Mouse (Mus musculus): ENCODE results near the gene Speer4c. TPM values are rescaled to one million over a fixed set of nuclear protein-coding genes. Genes with fewer than 3 reads are reported as not detected.
"Not testable (repeated sequence)": the region's sequence is repeated elsewhere in the genome, so short reads cannot be mapped to it uniquely, and the experiment has no call there.

The Speer4c gene
- not detected in 2 replicates for total RNA-seq (2012; rRNA removed)
- polyA plus RNA-seq (2012; ENCODE audit: insufficient read depth in 1 of 2, insufficient read length in 2 of 2, low read depth in 1 of 2, low replicate concordance in 2 of 2, missing spikeins in 1 of 2) = not detected

DNA sequence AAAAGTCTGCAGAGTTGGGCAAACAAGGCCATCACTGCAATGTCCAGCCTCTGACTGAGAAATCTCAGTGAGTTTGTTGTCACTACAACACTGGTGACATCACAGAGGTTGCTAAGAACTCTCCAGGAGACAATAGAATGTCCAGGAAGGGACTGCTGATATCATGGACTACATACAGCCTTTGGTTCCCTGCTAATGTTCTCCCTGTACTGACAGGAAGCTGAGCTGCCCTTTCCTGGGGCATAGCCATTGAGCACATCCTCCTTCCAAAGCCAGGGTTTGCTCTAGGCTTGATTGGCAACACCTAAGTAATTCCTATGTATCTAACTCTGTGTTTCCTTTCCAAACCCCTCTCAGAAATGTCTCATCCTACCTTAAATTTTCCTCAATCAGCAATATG lies at the start of gene Speer4c:
Speer4c (minus strand) TSS at position 101 of the 400 bp plus-strand sequence.
- H3K4me3 ChIP-seq (ENCODE audit: control insufficient read depth in 1 of 2, insufficient read depth in 1 of 2, low read depth in 2 of 2, low read length in 2 of 2); DNase-seq (ENCODE audit: low read depth, low spot score); H3K79me2 ChIP-seq (ENCODE audit: control insufficient read depth, insufficient read depth, low read length, poor library complexity); H3K36me3 ChIP-seq (ENCODE audit: control insufficient read depth in 1 of 2, insufficient read depth in 2 of 2, low read length in 2 of 2); H3K27me3 ChIP-seq (ENCODE audit: control insufficient read depth in 1 of 2, insufficient read depth in 2 of 2, low read length in 2 of 2); H3K9me3 ChIP-seq (replicated peaks; ENCODE audit: insufficient read depth, low read length); H3K27ac ChIP-seq (ENCODE audit: control insufficient read depth, low read depth, low read length); H3K9ac ChIP-seq (ENCODE audit: control insufficient read depth, low read depth, low read length, poor library complexity, severe bottlenecking); H3K4me1 ChIP-seq (ENCODE audit: control insufficient read depth in 1 of 2, insufficient read depth in 2 of 2, low read length in 2 of 2): not testable (repeated sequence)

DNA sequence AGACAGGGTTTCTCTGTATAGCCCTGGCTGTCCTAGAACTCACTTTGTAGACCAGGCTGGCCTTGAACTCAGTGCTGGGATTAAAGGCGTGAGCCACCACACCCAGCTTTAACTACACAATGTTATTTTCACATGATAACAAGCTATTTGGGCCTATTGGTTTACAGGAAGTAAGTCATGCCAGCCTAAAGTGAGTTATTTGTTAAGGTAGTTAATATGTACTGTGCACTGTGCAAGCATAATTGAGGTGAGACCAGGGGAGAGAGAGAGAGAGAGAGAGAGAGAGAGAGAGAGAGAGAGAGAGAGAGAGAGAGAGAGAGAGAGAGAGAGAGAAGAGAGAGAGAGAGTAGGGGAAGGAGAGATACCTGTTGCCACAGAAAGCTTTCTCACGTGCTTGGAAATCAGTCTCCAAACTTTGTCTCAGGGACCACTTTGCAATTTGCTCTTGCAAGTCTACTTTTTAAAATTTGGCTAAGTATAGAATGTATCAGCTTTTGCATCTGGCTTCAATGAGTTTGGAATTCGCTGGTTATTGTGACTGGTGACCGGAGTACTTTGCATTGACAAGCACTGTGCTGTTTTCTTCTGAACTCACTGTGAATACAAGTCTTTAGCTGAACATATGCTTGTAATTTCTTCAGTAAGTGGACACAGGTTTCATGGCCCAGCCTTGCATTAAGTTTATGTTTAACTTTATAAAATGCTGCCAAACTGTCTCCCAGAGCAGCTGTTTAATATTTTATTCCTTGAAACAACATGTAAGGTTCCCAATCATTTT lies 33.6 kb upstream of the Speer4c start:
- no peaks in the 10 kb centered on the region; a peak in 1 of 4 replicates for H3K27me3 ChIP-seq (ENCODE audit: control insufficient read depth in 1 of 2, insufficient read depth in 2 of 2, low read length in 2 of 2)
- no peak overlapping the region for H3K9ac ChIP-seq (ENCODE audit: control insufficient read depth, low read depth, low read length, poor library complexity, severe bottlenecking)
- TF ChIP-seq ZKSCAN1 (IDR thresholded peaks at IDR 0.05; ENCODE audit: low read depth, low read length) (no peak), USF1 (IDR thresholded peaks at IDR 0.05; ENCODE audit: low read depth, low read length) (no peak), ZNF384 (IDR thresholded peaks at IDR 0.05; ENCODE audit: low read depth, low read length) (no peak), CHD1 (IDR thresholded peaks at IDR 0.05; ENCODE audit: low read depth, low read length) (no peak), CHD2 (IDR thresholded peaks at IDR 0.05; ENCODE audit: low read length) (no peak)
- DNase-seq (ENCODE audit: low read depth, low spot score) = no peak
- no peaks in the 10 kb centered on the region for H3K9me3 ChIP-seq (replicated peaks; ENCODE audit: insufficient read depth, low read length)
- no peaks in the 10 kb centered on the region for H3K36me3 ChIP-seq (ENCODE audit: control insufficient read depth in 1 of 2, insufficient read depth in 2 of 2, low read length in 2 of 2)
- no peak overlapping the region for H3K4me3 ChIP-seq (ENCODE audit: control insufficient read depth in 1 of 2, insufficient read depth in 1 of 2, low read depth in 2 of 2, low read length in 2 of 2)
- H3K27ac ChIP-seq (ENCODE audit: control insufficient read depth, low read depth, low read length) = no peak overlapping the region
- H3K79me2 ChIP-seq (ENCODE audit: control insufficient read depth, insufficient read depth, low read length, poor library complexity) = no peaks in the 10 kb centered on the region
- H3K4me1 ChIP-seq (ENCODE audit: control insufficient read depth in 1 of 2, insufficient read depth in 2 of 2, low read length in 2 of 2) = no peaks in the 10 kb centered on the region

DNA sequence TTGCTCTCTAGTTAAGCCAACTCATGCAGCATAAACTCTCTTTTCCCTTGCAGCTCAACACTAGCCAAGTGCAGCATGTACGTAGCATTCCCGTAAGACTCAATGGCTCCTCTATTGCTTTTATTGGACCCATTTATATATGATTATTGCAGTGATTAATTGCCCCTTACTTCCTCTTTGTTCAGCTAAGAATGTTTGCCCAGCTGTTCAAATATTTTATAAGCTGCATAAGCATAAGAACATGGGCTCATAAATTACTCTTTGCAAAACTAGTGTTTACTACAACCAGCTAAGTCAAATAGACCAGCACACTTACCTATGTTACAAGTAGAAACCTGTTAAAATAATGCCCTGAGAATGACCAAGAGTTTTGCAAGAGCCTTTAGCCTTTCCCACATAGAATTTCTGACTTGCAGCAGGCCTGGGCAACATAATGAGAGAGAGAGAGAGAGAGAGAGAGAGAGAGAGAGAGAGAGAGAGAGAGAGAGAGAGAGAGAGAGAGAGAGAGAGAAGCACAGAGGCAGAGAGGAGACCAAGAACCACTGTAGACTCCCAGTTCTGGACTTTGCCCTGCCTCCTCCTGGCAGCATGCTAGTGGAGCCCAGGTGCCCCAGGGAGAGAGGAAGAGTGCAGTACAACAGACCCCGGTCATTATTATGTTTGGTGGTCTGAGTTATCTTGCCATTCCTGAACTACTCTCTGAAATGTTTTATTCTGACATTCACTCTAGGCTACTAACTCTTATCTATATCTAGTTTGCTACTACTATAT lies 20.2 kb upstream of the Speer4c start:
- Histone ChIP-seq H3K27ac (ENCODE audit: control insufficient read depth, low read depth, low read length) (no peak overlapping the region), H3K9me3 (replicated peaks; ENCODE audit: insufficient read depth, low read length) (no peaks in the 10 kb centered on the region), H3K79me2 (ENCODE audit: control insufficient read depth, insufficient read depth, low read length, poor library complexity) (no peaks in the 10 kb centered on the region), H3K4me1 (ENCODE audit: control insufficient read depth in 1 of 2, insufficient read depth in 2 of 2, low read length in 2 of 2) (no peaks in the 10 kb centered on the region), H3K9ac (ENCODE audit: control insufficient read depth, low read depth, low read length, poor library complexity, severe bottlenecking) (no peak overlapping the region), H3K36me3 (ENCODE audit: control insufficient read depth in 1 of 2, insufficient read depth in 2 of 2, low read length in 2 of 2) (no peaks in the 10 kb centered on the region), H3K27me3 (ENCODE audit: control insufficient read depth in 1 of 2, insufficient read depth in 2 of 2, low read length in 2 of 2) (no peaks in the 10 kb centered on the region), H3K4me3 (ENCODE audit: control insufficient read depth in 1 of 2, insufficient read depth in 1 of 2, low read depth in 2 of 2, low read length in 2 of 2) (no peak overlapping the region)
- DNase-seq (ENCODE audit: low read depth, low spot score) = no peak
- TF ChIP-seq POLR2AphosphoS2 (IDR thresholded peaks at IDR 0.05; ENCODE audit: low read length) (no peak), ZC3H11A (IDR thresholded peaks at IDR 0.05; ENCODE audit: low read depth, low read length) (no peak), E2F4 (IDR thresholded peaks at IDR 0.05; ENCODE audit: borderline replicate concordance, low read depth, low read length) (no peak), MEF2A (IDR thresholded peaks at IDR 0.05; ENCODE audit: extremely low read depth, insufficient replicate concordance, low read depth, low read length, poor library complexity, severe bottlenecking) (no peak), CHD2 (IDR thresholded peaks at IDR 0.05; ENCODE audit: low read length) (no peak), TBP (IDR thresholded peaks at IDR 0.05; ENCODE audit: low read depth, low read length) (no peak), GABPA (IDR thresholded peaks at IDR 0.05; ENCODE audit: low read depth, low read length) (no peak)
